Mouse (Mus musculus) intestine, embryonic 16.5 days (tissue): ENCODE measurements at regions not wholly inside any gene's neighbourhood (a gene's known extent, or its start where the extent isn't known, plus 50 kb on each side); places are given as distances from the start of the nearest gene placed in this dataset.
A peak's percentile ranks its signal among the peaks of the same experiment; 100 is the strongest.

Experiments
- ATAC-seq: fragments of 200-750 bp; cut with Nextera tagmentation; 2 replicates; pipeline ENCODE4 v1.8.0; 2017; ENCODE audit warnings: moderate TSS enrichment, moderate library complexity
- H3K27ac ChIP-seq: fragments of 300-500 bp; sonication (generic); 2 replicates; pipeline ENCODE4 v1.5.1; 2014; ENCODE audit warnings: mild to moderate bottlenecking, low read length
- H3K27me3 ChIP-seq: fragments of 300-500 bp; sonication (generic); replicated peaks from 2 replicates; pipeline ENCODE4 v1.6.1; 2014; ENCODE audit warnings: low read length, control low read depth, mixed read lengths; ENCODE audit not compliant: control insufficient read depth, insufficient read depth
- H3K36me3 ChIP-seq: fragments of 300-500 bp; sonication (generic); 2 replicates; pipeline ENCODE4 v1.6.1; 2014; ENCODE audit warnings: low read length, control low read depth; ENCODE audit not compliant: control insufficient read depth, insufficient read depth
- H3K4me1 ChIP-seq: fragments of 300-500 bp; sonication (generic); 2 replicates; pipeline ENCODE4 v1.6.1; 2014; ENCODE audit warnings: low read length, control low read depth, mixed read lengths; ENCODE audit not compliant: control insufficient read depth, insufficient read depth
- H3K4me2 ChIP-seq: fragments of 300-500 bp; sonication (generic); 2 replicates; pipeline ENCODE4 v1.6.1; 2014; ENCODE audit warnings: low read depth, low read length, control low read depth
- H3K4me3 ChIP-seq: fragments of 300-500 bp; sonication (generic); 2 replicates; pipeline ENCODE4 v1.5.1; 2014; ENCODE audit warnings: mild to moderate bottlenecking, low read length
- H3K9ac ChIP-seq: fragments of 300-500 bp; sonication (generic); 2 replicates; pipeline ENCODE4 v1.6.1; 2014; ENCODE audit warnings: low read depth, low read length
- H3K9me3 ChIP-seq: fragments of 300-500 bp; sonication (generic); 2 replicates; pipeline ENCODE4 v1.6.1; 2016; ENCODE audit warnings: low read length, control low read depth; ENCODE audit not compliant: control insufficient read depth
- WGBS: fragments of 180-500 bp; shearing (Covaris S2); extraction: QIAGEN DNeasy Blood & Tissue Kit; methylation state at CpG from one replicate; pipeline ENCODE4 v1.1.7; 2014; 5-methylcytosine and 5-hydroxymethylcytosine counted together

DNA sequence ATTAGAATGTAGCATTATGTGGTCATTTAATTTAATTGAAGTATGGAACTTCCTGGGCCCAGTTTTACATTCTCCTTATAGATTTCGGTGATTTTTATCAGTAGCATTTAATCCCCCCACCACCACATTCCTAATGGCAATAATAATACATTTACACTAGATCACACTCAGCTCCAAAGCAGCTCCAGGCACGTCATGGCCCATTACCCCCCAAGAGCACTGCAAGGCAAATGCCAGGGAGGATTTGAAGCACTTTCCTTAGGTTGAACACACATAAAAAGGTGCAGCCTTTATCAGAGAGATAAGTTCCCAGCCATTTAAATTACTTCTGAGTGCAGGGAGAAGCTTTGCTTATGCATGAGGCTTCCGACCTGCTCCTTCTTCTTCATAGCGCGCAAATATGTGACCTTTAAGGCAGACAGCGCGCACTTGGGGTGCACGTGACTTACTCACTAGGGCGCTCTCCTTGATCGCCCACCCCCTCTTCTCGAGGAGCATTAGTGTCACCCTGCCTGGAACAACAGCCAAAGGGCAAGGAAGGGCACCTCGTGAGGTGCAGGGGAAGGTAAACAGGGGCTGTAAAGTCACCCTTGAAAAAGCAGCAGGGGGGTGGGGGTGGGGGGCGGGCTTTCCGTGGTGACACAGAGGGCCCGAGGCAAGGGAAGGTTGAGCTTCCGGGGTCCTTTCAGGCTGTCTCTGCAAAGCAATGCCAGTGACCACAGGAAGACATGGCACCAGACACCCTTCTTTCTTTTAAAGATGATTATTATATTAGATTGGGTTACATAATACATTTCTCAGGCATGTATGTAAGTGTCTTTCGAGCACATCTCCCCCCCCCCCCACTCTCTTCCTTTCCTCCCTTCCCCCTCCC, 160.8 kb upstream of the Spats2l start:
- Histone ChIP-seq H3K4me1 (no peaks in the 10 kb centered on the region), H3K27me3 (no peaks in the 10 kb centered on the region), H3K4me2 (peak overlapping the region; percentile 49), H3K4me3 (peak overlapping the region; percentile 2; the same call in 1 of the 2 replicates), H3K9ac (no peak overlapping the region), H3K36me3 (no peaks in the 10 kb centered on the region), H3K9me3 (no peaks in the 10 kb centered on the region), H3K27ac (no peak overlapping the region)
- WGBS, result 27% methylated on average over 17 of the region's 17 CpGs
- ATAC-seq, result no peak

- Histone ChIP-seq H3K27me3 (no peaks in the 10 kb centered on the region), H3K36me3 (no peaks in the 10 kb centered on the region), H3K9ac (no peak overlapping the region), H3K4me1 (no peaks in the 10 kb centered on the region), H3K9me3 (no peaks in the 10 kb centered on the region), H3K4me3 (no peak overlapping the region), H3K4me2 (no peak overlapping the region), H3K27ac (no peak overlapping the region)
- ATAC-seq, result peak; percentile 46; the same call in 1 of the 2 replicates
Observed at GRCm38 (mm10) chr1:57615155-57615554, 158.8 kb upstream of the Spats2l start.

- no peaks in the 10 kb centered on the region for H3K4me1 ChIP-seq
- no peak overlapping the region for H3K4me2 ChIP-seq
- H3K4me3 ChIP-seq, result no peak overlapping the region
- H3K9me3 ChIP-seq, result no peaks in the 10 kb centered on the region
- H3K36me3 ChIP-seq, result no peaks in the 10 kb centered on the region
- no peak overlapping the region for H3K27ac ChIP-seq
- H3K9ac ChIP-seq, result no peak overlapping the region
- 80% methylated on average over 3 of the region's 3 CpGs for WGBS
- no peak for ATAC-seq
- H3K27me3 ChIP-seq, result no peaks in the 10 kb centered on the region
Observed at GRCm38 (mm10) chr1:57617316-57617715, 156.6 kb upstream of the Spats2l start.

DNA sequence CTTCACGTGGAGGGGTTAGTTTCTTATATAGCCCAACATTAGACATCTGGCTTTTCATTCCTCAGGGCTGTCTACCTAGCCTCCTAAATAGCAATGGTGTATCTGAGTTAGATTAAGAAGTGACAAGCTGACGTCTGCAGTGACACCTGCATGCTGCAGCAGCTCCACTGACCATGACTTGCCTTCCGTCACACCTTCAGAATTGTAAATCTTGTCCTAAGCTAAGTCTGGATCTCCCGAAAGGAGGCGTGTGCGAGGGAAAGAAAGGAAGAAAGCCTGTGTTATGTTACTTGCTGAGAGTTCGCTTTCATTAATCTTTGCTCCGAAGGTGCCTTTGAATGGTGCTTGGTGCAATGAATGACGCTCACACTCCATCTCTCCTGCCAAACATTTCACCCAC, 151.4 kb upstream of the Spats2l start:
- Histone ChIP-seq H3K4me2 (no peak overlapping the region), H3K36me3 (no peaks in the 10 kb centered on the region), H3K4me1 (no peaks in the 10 kb centered on the region), H3K9ac (no peak overlapping the region), H3K27me3 (no peaks in the 10 kb centered on the region), H3K9me3 (no peaks in the 10 kb centered on the region), H3K27ac (no peak overlapping the region), H3K4me3 (no peak overlapping the region)
- WGBS, result 74% methylated on average over 9 of the region's 9 CpGs
- no peak for ATAC-seq

DNA sequence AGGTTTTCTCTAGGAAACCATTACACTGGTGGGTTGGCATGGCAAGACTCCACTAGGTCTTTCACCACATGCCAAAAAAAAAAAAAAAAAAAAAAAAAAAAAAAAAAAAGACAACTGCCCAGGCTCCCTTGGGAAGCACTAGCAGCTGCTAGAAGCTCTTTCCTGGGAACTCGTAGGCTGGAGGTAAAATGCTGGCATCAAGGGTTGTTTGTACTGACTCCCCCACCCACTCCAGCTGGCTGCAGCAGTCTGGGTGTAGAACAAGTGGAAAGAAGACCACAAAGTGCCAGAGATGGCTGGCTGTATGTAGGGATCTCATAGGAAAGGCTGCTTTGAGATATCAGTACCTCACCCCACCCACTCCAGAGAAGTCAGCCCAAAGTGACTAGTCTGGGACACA, 140.0 kb upstream of the Spats2l start:
- Histone ChIP-seq H3K9me3 (no peaks in the 10 kb centered on the region), H3K4me3 (no peak overlapping the region), H3K4me2 (no peak overlapping the region), H3K36me3 (no peaks in the 10 kb centered on the region), H3K9ac (no peak overlapping the region), H3K27ac (no peak overlapping the region), H3K4me1 (no peaks in the 10 kb centered on the region), H3K27me3 (no peaks in the 10 kb centered on the region)
- no peak for ATAC-seq
- WGBS, result 48% methylated on average over 1 of the region's 1 CpGs

DNA sequence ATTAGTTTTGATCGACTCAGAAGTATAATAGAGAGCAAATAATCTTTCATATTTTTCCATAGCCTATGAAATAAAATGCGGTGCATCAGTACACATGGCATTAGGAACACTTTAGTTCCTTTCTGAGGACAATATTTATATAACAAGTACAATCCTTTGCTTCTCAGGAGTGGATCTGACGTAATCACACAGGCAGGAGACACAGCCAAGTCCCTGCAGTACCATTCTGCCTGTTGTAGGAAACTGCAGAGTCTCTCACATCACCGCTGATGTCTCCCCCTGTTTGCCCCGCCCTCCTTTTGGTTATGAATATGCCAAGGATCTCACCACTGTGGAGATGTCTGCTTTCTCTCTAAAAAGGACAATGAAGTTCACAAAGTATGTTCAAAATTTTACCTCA, 131.8 kb upstream of the Spats2l start:
- H3K4me1 ChIP-seq, result no peaks in the 10 kb centered on the region
- no peak overlapping the region for H3K27ac ChIP-seq
- no peak overlapping the region for H3K4me3 ChIP-seq
- WGBS, result 82% methylated on average over 5 of the region's 5 CpGs
- H3K36me3 ChIP-seq, result no peaks in the 10 kb centered on the region
- ATAC-seq, result no peak
- H3K9me3 ChIP-seq, result no peaks in the 10 kb centered on the region
- no peak overlapping the region for H3K4me2 ChIP-seq
- H3K9ac ChIP-seq, result no peak overlapping the region
- no peaks in the 10 kb centered on the region for H3K27me3 ChIP-seq

- no peak overlapping the region for H3K4me3 ChIP-seq
- no peak overlapping the region for H3K9ac ChIP-seq
- WGBS, result 52% methylated on average over 6 of the region's 6 CpGs
- no peaks in the 10 kb centered on the region for H3K4me1 ChIP-seq
- H3K36me3 ChIP-seq, result no peaks in the 10 kb centered on the region
- H3K4me2 ChIP-seq, result no peak overlapping the region
- H3K27me3 ChIP-seq, result no peaks in the 10 kb centered on the region
- no peak for ATAC-seq
- no peak overlapping the region for H3K27ac ChIP-seq
- no peaks in the 10 kb centered on the region for H3K9me3 ChIP-seq
Observed at GRCm38 (mm10) chr1:57643466-57644097, 130.4 kb upstream of the Spats2l start.

DNA sequence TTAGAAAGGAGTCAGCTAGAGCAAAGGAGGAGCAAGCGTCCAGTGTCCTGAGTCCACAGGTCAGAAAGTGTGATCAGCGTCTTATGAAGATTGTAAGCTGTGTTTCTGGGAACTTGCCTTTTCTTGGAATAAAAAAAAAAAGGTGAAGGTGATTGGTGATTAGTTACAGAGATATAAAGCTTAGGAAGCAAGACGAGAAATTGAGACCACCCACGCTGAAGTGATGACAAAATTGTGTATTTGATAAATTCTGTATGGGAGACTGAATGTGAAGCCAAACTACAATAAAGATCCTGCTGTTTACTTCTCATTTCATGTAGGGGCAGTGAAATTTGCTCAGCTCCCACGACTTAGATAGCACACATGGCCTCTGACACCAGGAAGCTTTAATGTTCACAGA, 109.0 kb upstream of the Spats2l start:
- no peak overlapping the region for H3K4me3 ChIP-seq
- no peaks in the 10 kb centered on the region for H3K27me3 ChIP-seq
- no peak overlapping the region for H3K27ac ChIP-seq
- no peaks in the 10 kb centered on the region for H3K9me3 ChIP-seq
- no peak overlapping the region for H3K4me2 ChIP-seq
- H3K36me3 ChIP-seq, result no peaks in the 10 kb centered on the region
- no peaks in the 10 kb centered on the region for H3K4me1 ChIP-seq
- WGBS, result 49% methylated on average over 5 of the region's 5 CpGs
- no peak overlapping the region for H3K9ac ChIP-seq
- ATAC-seq, result no peak

GRCm38 (mm10) chr1:57665724-57666123, 108.2 kb upstream of the Spats2l start:
- Histone ChIP-seq H3K27ac (no peak overlapping the region), H3K4me2 (no peak overlapping the region), H3K9ac (no peak overlapping the region), H3K9me3 (no peaks in the 10 kb centered on the region), H3K4me1 (no peaks in the 10 kb centered on the region), H3K27me3 (no peaks in the 10 kb centered on the region), H3K36me3 (no peaks in the 10 kb centered on the region), H3K4me3 (no peak overlapping the region)
- 67% methylated on average over 3 of the region's 3 CpGs for WGBS
- no peak for ATAC-seq
